Mouse (Mus musculus) frontal cortex, adult 2 months (tissue): ENCODE measurements around the gene Lrp1. TPM values are rescaled to one million over a fixed set of nuclear protein-coding genes. Genes with fewer than 3 reads are reported as not detected.

Experiments
- DNase-seq, 2 experiments: peaks; one replicate each; pipeline ENCODE4 v3.0.0; 2022; ENCODE audit warnings: low spot score in 1 of 2; ENCODE audit errors: extremely low spot score in 1 of 2
- polyA plus RNA-seq: library from polyadenylated mRNA; depleted of rRNA; stranded (reverse); fragments of >200 nt; gene quantifications from 2 replicates; pipeline ENCODE4 v1.2.3, GENCODE M21; 2012; rRNA removed

The Lrp1 gene
- polyA plus RNA-seq, 1 experiment = 279 TPM

DNA sequence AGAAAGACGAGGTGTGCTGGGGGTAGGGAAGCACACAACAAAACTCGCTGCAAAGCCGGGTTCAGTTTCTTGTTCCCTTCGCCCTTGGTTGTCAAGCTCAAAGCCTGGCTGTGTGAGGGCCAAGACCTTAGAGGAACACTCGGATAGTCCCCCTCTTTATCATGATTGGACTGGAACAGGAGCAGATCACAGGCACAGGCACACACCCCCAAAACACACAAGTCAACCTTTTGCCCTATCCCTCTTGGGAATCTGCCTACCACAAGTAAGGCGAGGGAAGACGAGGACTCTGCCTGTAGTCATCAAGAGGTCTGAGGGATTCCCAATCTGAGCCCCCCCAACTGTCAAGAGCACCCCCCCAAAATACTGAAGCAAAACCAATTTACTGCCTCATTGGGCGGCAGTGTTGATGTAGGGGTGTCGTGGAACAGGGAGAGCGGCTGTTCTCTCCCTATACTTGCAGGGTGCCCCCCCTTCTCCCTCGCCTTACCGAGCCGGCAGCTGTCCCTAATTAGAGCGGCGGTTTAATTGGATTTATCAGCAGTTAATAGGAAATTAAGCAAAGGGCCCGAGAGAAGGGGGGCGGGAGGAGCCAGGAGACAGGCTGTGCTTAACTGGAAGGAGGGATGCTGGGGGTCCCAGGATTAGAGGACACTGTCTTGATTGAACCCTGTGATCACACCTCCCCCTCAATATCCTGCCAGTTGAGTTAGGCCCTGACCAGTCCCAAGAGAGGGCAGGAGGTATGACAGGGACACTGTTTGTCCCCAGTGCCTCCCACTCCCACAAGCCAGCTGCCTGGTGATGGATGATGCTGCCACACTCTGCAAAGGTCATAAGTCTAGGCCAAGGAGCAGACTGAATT is 110.9 kb downstream of the Lrp1 start:
- DNase-seq = no peak

DNA sequence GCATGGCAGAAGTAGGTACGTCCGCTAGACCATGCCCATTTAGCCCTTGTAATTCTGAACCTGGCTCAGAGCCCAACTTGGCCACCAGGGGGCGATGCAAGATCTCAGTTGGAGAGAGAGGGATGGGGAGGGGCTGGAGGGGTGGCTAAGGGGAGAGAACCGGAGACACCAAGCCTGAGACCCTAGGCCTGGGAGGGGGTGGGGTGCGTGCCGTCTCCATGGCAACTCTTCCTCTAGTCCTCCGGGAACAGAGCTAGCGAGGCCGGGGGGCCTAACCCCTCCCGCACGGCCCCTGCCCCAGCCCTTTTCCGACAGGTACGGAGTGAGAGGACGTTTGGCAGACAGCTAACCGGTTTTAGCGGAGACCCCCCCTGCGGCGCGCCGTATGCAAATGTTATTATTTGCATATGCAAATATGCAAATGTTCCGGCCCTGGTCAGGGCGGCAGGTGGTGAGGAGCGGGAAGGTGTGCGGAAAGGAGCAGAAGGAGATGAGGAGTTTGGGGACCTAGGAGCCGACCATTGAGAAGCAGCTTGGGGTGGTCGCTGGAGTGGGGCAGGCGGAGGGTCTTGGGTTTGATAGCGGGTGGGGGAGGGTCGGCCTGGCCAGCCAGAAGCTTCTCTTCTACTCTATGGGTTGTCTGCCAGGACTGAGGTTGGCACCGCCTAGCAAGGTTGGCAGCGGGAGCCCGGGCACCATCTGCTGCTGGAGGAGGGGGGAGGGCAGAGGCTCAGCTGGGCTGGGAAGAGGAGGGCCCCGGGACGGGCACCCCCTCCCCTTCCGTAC is 111.7 kb downstream of the Lrp1 start:
- peak; percentile 62 to 92 for DNase-seq

DNA sequence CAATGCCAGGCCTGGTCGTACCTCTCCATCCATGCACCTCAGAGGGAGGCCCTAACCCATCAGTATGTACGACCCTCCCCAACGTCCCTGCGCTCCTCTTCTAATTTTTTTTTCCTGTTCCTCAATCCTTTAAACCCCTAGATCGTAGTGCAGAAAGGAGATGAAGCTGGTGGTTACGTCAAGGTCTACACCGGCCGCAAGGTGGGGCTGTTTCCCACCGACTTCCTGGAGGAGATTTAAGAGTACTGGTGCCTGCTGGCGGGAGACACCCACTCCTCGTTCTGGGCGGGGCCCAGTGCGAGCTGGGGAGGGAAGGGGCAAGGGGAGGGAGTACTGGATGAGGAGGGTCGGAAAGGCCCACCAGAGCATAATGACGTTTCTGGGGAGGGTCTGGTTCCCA is 112.7 kb downstream of the Lrp1 start:
- peak; percentile 67 to 85 for DNase-seq

DNA sequence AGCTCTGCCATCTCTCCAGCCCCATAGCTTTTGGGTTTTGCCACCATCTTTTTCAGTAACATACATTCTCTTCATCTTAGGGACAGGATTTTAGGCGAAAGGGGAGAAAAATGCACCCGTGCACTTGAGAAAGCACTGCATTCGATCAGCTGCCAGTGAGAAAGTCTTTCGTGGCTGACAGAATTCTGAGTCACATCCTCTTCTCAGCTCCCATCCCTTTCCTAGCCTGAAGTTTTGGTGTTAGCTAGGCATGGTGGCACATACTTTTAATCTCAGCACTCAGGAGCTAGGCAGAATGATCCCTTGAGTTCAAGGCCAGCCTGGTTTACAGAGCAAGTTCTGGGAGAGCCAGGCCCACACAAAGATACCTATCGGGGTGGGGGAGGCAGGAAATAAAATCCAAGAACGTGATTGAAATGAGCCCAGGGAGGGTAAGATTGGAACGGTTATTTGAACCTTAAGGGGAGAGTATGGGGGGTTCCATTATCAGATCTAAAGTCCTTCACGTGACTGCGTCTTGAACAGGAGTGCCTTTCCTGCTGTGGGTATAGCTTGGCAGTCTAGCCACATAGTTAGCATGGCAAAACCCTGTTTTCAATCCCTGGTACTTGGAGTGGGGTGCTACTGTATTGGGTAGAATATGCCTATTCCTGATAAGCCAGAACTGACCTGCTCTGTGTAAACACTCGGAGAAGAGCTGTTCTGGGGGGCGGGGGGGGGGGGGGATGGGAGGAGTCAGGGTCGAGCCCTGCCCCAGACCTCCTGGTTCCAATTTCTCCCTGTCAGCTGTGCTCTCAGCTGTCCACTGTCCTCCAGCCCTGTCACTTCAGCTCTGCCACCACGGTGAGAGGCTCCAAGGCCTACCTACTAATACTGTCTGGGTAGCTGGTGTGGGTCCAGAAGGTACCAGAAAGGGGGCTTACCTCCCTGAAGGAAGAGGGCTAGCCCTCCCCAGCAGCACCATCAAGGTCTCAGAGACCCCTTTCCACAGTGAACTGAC is 119.8 kb downstream of the Lrp1 start, which contains the start of gene Stac3:
TSS of gene Stac3 (plus strand) at position 793 of the 1,000 bp plus-strand sequence.
- no peak for DNase-seq

DNA sequence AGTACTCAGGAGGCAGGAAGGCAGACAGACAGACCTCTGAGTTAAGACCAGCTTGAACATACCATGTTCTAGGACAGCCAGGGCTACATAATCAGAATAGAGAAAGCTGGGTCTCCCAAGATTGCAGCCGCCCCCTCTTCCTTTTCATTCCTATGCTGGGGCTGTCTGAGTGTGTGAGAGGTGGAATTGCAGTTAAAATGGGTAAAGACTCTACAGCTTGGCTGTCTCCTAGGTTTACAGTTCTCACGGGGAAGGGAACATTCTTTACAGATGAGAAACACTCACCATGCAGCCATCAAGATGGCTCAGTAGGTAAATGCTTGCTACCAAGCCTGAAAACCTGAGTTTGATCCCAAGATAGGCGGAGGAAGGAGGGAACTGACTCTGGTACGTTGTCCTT is 120.9 kb downstream of the Lrp1 start:
- DNase-seq = no peak

DNA sequence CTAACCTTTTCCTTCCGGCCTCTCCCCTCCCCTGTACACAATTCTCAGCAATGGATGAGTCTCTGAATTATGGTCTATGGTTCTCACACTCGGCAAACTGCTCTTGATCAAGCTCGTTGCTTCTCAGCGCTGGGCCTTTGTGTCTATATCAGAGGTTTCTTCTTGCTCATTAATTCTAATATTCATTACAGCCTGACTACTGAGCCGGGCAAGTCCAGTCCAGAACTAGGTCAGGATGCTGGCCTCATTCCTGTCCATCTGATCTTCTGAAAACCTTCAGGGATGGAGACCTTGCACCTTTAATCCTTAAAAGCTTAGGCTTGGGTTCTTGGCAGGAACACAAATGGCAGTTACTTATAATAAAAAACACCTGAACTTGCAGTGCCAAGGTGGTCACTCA is 121.4 kb downstream of the Lrp1 start:
- no peak for DNase-seq

DNA sequence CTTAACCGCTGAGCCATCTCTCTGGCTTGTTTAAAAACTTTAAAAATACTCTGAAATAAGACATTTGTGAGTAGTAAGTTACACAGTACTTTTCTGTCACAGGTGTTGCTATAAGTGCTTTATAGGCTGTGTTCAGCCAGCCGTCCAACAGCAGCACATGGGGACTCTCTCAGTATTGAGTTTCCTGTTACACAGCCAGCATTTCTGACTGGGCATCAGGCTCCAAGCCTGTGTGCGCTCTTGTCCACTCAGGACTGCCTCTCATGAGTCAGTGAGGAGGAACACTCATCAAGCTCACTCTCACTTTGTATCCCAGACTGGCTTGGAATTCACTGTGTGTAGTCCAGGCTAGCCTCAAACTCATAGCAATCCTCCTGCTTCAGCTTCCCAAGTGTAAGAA is 124.8 kb downstream of the Lrp1 start:
- no peak for DNase-seq

DNA sequence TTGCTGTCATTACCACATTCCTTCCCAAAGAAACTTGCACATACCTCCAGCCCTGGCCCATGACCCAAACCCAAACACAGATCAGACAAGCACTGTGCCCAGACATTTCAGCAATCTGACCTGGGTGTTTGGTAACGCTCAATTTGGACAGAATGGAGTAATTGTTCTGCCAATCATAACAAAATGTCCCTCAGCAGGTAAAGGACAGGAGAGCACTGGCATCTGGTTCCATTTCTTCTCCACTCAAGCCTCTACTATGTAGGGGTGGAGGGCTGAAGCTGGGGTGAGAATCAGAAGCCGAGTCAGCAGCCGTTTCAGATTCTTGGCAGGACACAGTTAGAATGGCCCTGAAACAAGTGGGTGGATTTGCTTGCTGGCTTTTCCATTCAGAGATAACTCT is 128.8 kb downstream of the Lrp1 start:
- DNase-seq = no peak

DNA sequence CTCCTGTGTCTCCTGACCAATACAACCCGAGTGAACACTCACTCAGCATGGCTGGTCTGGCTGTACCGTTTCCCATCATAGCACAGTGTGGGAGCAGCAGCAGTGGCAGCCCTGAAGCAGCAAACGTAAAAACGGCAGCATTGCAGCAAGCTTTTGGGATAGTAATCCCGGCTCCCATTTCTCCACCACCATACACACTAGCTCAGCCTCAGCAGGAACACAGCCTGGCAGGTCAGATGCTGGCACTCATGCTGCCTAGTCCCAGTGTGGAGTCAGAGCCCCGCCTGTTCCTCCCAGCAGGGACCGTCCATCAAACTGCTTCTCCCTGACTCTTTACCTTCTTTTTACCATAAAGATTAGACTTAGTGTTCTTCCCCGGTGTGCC is 129.8 kb downstream of the Lrp1 start:
- DNase-seq = no peak

DNA sequence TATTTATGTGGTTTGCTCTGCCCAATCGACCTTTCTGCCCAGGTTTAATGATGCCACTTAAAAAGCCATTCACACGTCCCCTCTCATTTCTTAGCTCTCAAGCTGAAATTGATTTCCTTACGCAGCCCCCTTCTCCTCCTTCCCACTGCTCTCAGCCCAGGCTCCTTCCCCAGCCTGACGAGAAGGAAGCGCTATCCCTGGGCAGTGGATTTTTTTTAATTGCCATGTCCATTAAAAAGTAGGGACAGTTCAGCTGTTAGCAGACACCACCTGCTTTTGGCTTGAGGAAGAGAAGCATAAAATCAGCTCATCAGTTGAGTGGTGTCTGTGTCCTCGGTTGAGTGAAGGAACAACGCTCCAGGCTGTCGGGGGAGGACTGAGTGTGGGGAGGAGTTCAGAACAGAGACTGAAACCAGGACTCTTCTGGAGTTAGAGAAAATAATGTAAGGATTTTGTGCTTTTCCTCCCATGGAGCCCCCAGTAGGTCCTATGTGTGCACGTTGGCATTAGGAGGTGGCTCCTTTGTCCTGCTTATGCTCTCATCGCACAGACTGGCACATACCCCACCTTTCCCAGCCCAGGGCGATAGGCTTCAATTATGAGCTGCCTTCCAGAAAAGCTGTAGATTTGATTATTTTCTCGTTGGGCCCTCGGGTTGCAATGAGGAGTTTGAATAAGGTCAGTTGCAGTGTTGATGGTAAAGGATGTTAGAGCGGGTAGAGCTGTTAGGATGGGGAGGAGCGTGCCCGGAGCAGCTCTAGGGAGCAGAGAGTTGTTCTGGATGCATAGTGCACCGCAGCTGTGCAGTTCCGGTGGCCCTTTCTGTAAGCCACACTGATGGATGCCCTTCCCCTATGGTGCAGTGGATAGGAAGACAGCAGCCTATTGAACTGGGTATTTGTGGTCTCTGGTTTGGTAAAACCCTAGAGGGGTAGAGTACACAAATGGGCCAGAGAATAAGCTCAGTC is 130.5 kb downstream of the Lrp1 start:
- no peak for DNase-seq

DNA sequence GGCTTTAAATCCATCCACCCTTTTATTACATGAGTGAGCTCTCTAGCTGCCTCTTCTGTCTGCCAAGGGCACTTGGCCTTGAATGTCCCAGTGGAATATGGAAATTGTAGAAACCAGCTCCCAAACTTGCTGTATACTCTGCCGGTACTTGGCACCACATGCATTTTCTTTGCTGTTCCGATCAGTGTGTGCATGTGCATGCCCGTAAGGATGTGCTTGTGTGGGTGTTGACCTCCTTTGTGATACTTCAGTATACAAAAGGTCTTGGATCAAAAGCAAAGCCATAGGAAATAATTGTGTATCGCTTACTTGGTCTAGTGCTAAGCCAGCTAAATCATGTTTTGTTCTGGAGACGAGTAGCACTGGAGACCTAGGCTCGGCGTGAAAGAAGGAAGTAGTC is 132.1 kb downstream of the Lrp1 start:
- DNase-seq = no peak

Other genes with a start within 250 kb of the Lrp1 start
- gene R3hdm2, start 240.8 kb downstream of the Lrp1 start, polyA plus RNA-seq = 179 and 210 TPM in 2 replicates
- 8.8 and 9.8 TPM in 2 replicates for gene Stac3, start 119.5 kb downstream of the Lrp1 start, polyA plus RNA-seq
- gene Ndufa4l2, start 106.2 kb downstream of the Lrp1 start, polyA plus RNA-seq = 10.3 and 10.8 TPM in 2 replicates
- gene Shmt2, start 98.7 kb downstream of the Lrp1 start, polyA plus RNA-seq = 45.3 and 46.6 TPM in 2 replicates
- 9.3 and 12.1 TPM in 2 replicates for gene Nxph4, start 86.6 kb downstream of the Lrp1 start, polyA plus RNA-seq
- gene Stat6, start 21.8 kb upstream of the Lrp1 start, polyA plus RNA-seq = 11.0 and 11.9 TPM in 2 replicates
- gene Nemp1, start 45.8 kb upstream of the Lrp1 start, polyA plus RNA-seq = 4.5 and 4.8 TPM in 2 replicates
- 38.2 and 46.1 TPM in 2 replicates for gene Nab2, start 47.4 kb upstream of the Lrp1 start, polyA plus RNA-seq
- gene Myo1a, start 84.0 kb upstream of the Lrp1 start, polyA plus RNA-seq = 1.4 and 1.5 TPM in 2 replicates
- 34.9 and 38.9 TPM in 2 replicates for gene Tac2, start 103.3 kb upstream of the Lrp1 start, polyA plus RNA-seq
- gene Zbtb39, start 118.4 kb upstream of the Lrp1 start, polyA plus RNA-seq = 6.0 and 6.1 TPM in 2 replicates
- 1.1 and 1.9 TPM in 2 replicates for gene Gpr182, start 130.6 kb upstream of the Lrp1 start, polyA plus RNA-seq
- gene Rdh1, start 138.6 kb upstream of the Lrp1 start, polyA plus RNA-seq = 0.11 and 0.18 TPM in 2 replicates
- gene Rdh16f1, start 138.6 kb upstream of the Lrp1 start, polyA plus RNA-seq = 0.17 and 0.40 TPM in 2 replicates
- gene Rdh9, start 155.2 kb upstream of the Lrp1 start, polyA plus RNA-seq = 0.90 TPM in 2 replicates
- 0.26 and 0.32 TPM in 2 replicates for gene Rdh16, start 180.0 kb upstream of the Lrp1 start, polyA plus RNA-seq
- not detected in 2 replicates for gene Rdh19, start 228.8 kb upstream of the Lrp1 start, polyA plus RNA-seq
- 0.15 TPM in 1 of 2 replicates, not detected in the other for gene Rdh16f2, start 245.3 kb upstream of the Lrp1 start, polyA plus RNA-seq